Mouse (Mus musculus) midbrain, embryonic 16.5 days (tissue): ENCODE data around the gene E130308A19Rik. TPM values are rescaled to one million over a fixed set of nuclear protein-coding genes. Genes with fewer than 3 reads are reported as not detected.

Source experiments
- ATAC-seq: fragments of 200-750 bp; cut with Nextera tagmentation; 2 replicates; pipeline ENCODE4 v1.8.0; 2017; ENCODE audit warnings: moderate TSS enrichment
- H3K27ac ChIP-seq: fragments of 300-500 bp; sonication (generic); 2 replicates; pipeline ENCODE4 v1.5.1; 2014; ENCODE audit warnings: mild to moderate bottlenecking, low read length, mixed read lengths
- H3K27me3 ChIP-seq: fragments of 300-500 bp; sonication (generic); 2 replicates; pipeline ENCODE4 v1.6.1; 2014; ENCODE audit warnings: low read depth, low read length, mixed read lengths; ENCODE audit not compliant: control insufficient read depth, insufficient read depth
- H3K36me3 ChIP-seq: fragments of 300-500 bp; sonication (generic); 2 replicates; pipeline ENCODE4 v1.6.1; 2014; ENCODE audit warnings: mild to moderate bottlenecking, low read length, moderate library complexity, mixed read lengths; ENCODE audit not compliant: control insufficient read depth, insufficient read depth
- H3K4me1 ChIP-seq: fragments of 300-500 bp; sonication (generic); 2 replicates; pipeline ENCODE4 v1.6.1; 2014; ENCODE audit warnings: mild to moderate bottlenecking, low read length, mixed read lengths; ENCODE audit not compliant: control insufficient read depth, insufficient read depth
- H3K4me2 ChIP-seq: fragments of 300-500 bp; sonication (generic); 2 replicates; pipeline ENCODE4 v1.6.1; 2014; ENCODE audit warnings: mild to moderate bottlenecking, low read length, mixed read lengths
- H3K4me3 ChIP-seq: fragments of 300-500 bp; sonication (generic); 2 replicates; pipeline ENCODE4 v1.5.1; 2014; ENCODE audit warnings: low read depth, mild to moderate bottlenecking, low read length, moderate library complexity, mixed read lengths
- H3K9ac ChIP-seq: fragments of 300-500 bp; sonication (generic); 2 replicates; pipeline ENCODE4 v1.6.1; 2014; ENCODE audit warnings: low read depth, low read length, mixed read lengths
- H3K9me3 ChIP-seq: fragments of 300-500 bp; sonication (generic); replicated peaks from 2 replicates; pipeline ENCODE4 v1.6.1; 2014; ENCODE audit warnings: mild to moderate bottlenecking, low read length, mixed read lengths; ENCODE audit not compliant: control insufficient read depth, poor library complexity, severe bottlenecking
- WGBS: fragments of 180-500 bp; shearing (Covaris S2); extraction: QIAGEN DNeasy Blood & Tissue Kit; methylation state at CpG from one replicate; pipeline ENCODE4 v1.1.7; 2014; 5-methylcytosine and 5-hydroxymethylcytosine counted together
- polyA plus RNA-seq: library from polyadenylated mRNA; unstranded; fragments of >200 nt; fragmentation: Nextera tagmentation; extraction: Ambion mirVana; gene quantifications from 2 replicates; pipeline ENCODE4 v1.2.1, GENCODE M21; 2015

Gene E130308A19Rik
- polyA plus RNA-seq, 1 experiment from 2014 or later: 38.1 TPM

GRCm38 (mm10) chr4:59669131-59669530, 43.1 kb downstream of the E130308A19Rik start:
- H3K9ac ChIP-seq: no peak overlapping the region
- no peak for ATAC-seq
- no peaks in the 10 kb centered on the region for H3K9me3 ChIP-seq
- H3K27me3 ChIP-seq: no peaks in the 10 kb centered on the region
- H3K4me1 ChIP-seq: no peaks in the 10 kb centered on the region
- H3K27ac ChIP-seq: no peak overlapping the region
- 95% methylated on average over 1 of the region's 1 CpGs for WGBS
- H3K4me3 ChIP-seq: no peak overlapping the region
- no peaks in the 10 kb centered on the region for H3K36me3 ChIP-seq
- H3K4me2 ChIP-seq: no peak overlapping the region

GRCm38 (mm10) chr4:59670015-59670414, 44.0 kb downstream of the E130308A19Rik start:
- Histone ChIP-seq H3K4me1 (0 out of 2 replicates have a peak, but pooled peaks cover 2% of the 10 kb centered on the region), H3K4me2 (no peak overlapping the region), H3K27me3 (no peaks in the 10 kb centered on the region), H3K27ac (no peak overlapping the region), H3K9ac (no peak overlapping the region), H3K4me3 (no peak overlapping the region), H3K9me3 (no peaks in the 10 kb centered on the region), H3K36me3 (no peaks in the 10 kb centered on the region)
- 80% methylated on average over 2 of the region's 2 CpGs for WGBS
- no peak for ATAC-seq

- H3K4me1 ChIP-seq: 0 out of 2 replicates have a peak, but pooled peaks cover 2% of the 10 kb centered on the region
- H3K9ac ChIP-seq: no peak overlapping the region
- 84% methylated on average over 2 of the region's 2 CpGs for WGBS
- H3K27me3 ChIP-seq: no peaks in the 10 kb centered on the region
- no peak overlapping the region for H3K4me2 ChIP-seq
- no peak overlapping the region for H3K4me3 ChIP-seq
- no peak for ATAC-seq
- H3K36me3 ChIP-seq: no peaks in the 10 kb centered on the region
- H3K9me3 ChIP-seq: no peaks in the 10 kb centered on the region
- no peak overlapping the region for H3K27ac ChIP-seq
Measured at GRCm38 (mm10) chr4:59673423-59674117, 47.6 kb downstream of the E130308A19Rik start.

GRCm38 (mm10) chr4:59674929-59675679, 49.1 kb downstream of the E130308A19Rik start:
- no peaks in the 10 kb centered on the region for H3K9me3 ChIP-seq
- H3K4me2 ChIP-seq: no peak overlapping the region
- no peak overlapping the region for H3K9ac ChIP-seq
- ATAC-seq: peak; percentile 40; the same call in 1 of the 2 replicates
- H3K27ac ChIP-seq: no peak overlapping the region
- 70% methylated on average over 8 of the region's 8 CpGs for WGBS
- no peaks in the 10 kb centered on the region for H3K27me3 ChIP-seq
- H3K36me3 ChIP-seq: no peaks in the 10 kb centered on the region
- H3K4me3 ChIP-seq: no peak overlapping the region
- 0 out of 2 replicates have a peak, but pooled peaks cover 2% of the 10 kb centered on the region for H3K4me1 ChIP-seq

- no peaks in the 10 kb centered on the region for H3K27me3 ChIP-seq
- H3K9ac ChIP-seq: no peak overlapping the region
- H3K4me1 ChIP-seq: 0 out of 2 replicates have a peak, but pooled peaks cover 2% of the 10 kb centered on the region
- no peak overlapping the region for H3K4me2 ChIP-seq
- H3K27ac ChIP-seq: no peak overlapping the region
- ATAC-seq: no peak
- WGBS: 30% methylated on average over 3 of the region's 3 CpGs
- H3K36me3 ChIP-seq: no peaks in the 10 kb centered on the region
- no peak overlapping the region for H3K4me3 ChIP-seq
- H3K9me3 ChIP-seq: no peaks in the 10 kb centered on the region
Measured at GRCm38 (mm10) chr4:59675699-59676098, 49.7 kb downstream of the E130308A19Rik start.

GRCm38 (mm10) chr4:59681383-59681782, 55.4 kb downstream of the E130308A19Rik start:
- H3K4me3 ChIP-seq: no peak overlapping the region
- no peak overlapping the region for H3K4me2 ChIP-seq
- WGBS: 93% methylated on average over 1 of the region's 1 CpGs
- H3K36me3 ChIP-seq: no peaks in the 10 kb centered on the region
- no peaks in the 10 kb centered on the region for H3K9me3 ChIP-seq
- no peak overlapping the region for H3K27ac ChIP-seq
- H3K9ac ChIP-seq: no peak overlapping the region
- H3K27me3 ChIP-seq: no peaks in the 10 kb centered on the region
- ATAC-seq: no peak
- H3K4me1 ChIP-seq: 0 out of 2 replicates have a peak, but pooled peaks cover 2% of the 10 kb centered on the region

GRCm38 (mm10) chr4:59682491-59682890, 56.5 kb downstream of the E130308A19Rik start:
- ATAC-seq: no peak
- 76% methylated on average over 3 of the region's 3 CpGs for WGBS

GRCm38 (mm10) chr4:59682950-59683349, 56.9 kb downstream of the E130308A19Rik start:
- no peaks in the 10 kb centered on the region for H3K9me3 ChIP-seq
- ATAC-seq: no peak
- H3K4me3 ChIP-seq: no peak overlapping the region
- no peaks in the 10 kb centered on the region for H3K36me3 ChIP-seq
- 81% methylated on average over 10 of the region's 10 CpGs for WGBS
- 0 out of 2 replicates have a peak, but pooled peaks cover 2% of the 10 kb centered on the region for H3K4me1 ChIP-seq
- no peak overlapping the region for H3K4me2 ChIP-seq
- no peak overlapping the region for H3K9ac ChIP-seq
- no peaks in the 10 kb centered on the region for H3K27me3 ChIP-seq
- H3K27ac ChIP-seq: no peak overlapping the region

More at GRCm38 (mm10) chr4:59682491-59682890, 56.5 kb downstream of the E130308A19Rik start:
- Histone ChIP-seq H3K27ac (no peak overlapping the region), H3K9ac (no peak overlapping the region), H3K27me3 (no peaks in the 10 kb centered on the region), H3K4me2 (no peak overlapping the region), H3K36me3 (no peaks in the 10 kb centered on the region), H3K4me3 (no peak overlapping the region), H3K9me3 (no peaks in the 10 kb centered on the region), H3K4me1 (0 out of 2 replicates have a peak, but pooled peaks cover 2% of the 10 kb centered on the region)

GRCm38 (mm10) chr4:59684306-59684705, 58.3 kb downstream of the E130308A19Rik start:
- Histone ChIP-seq H3K27me3 (no peaks in the 10 kb centered on the region), H3K4me3 (no peak overlapping the region), H3K4me1 (0 out of 2 replicates have a peak, but pooled peaks cover 2% of the 10 kb centered on the region), H3K4me2 (no peak overlapping the region), H3K9ac (no peak overlapping the region), H3K27ac (no peak overlapping the region), H3K9me3 (no peaks in the 10 kb centered on the region), H3K36me3 (no peaks in the 10 kb centered on the region)
- no peak for ATAC-seq
- WGBS: 79% methylated on average over 4 of the region's 4 CpGs
